Mouse (Mus musculus) bone marrow, adult 2 months (tissue): Measurements from ENCODE around the gene Slc12a5. TPM values are rescaled to one million over a fixed set of nuclear protein-coding genes. Genes with fewer than 3 reads are reported as not detected.

Source experiments
- H3K27ac ChIP-seq: fragments of 200-500 bp; 2 replicates; pipeline ENCODE4 v1.5.1; 2012; ENCODE audit warnings: low read depth, mild to moderate bottlenecking, control low read depth, inconsistent platforms, low read length; ENCODE audit not compliant: control insufficient read depth, poor library complexity, insufficient read depth
- H3K4me1 ChIP-seq: fragments of 200-500 bp; 2 replicates; pipeline ENCODE4 v1.6.1; 2011; ENCODE audit warnings: low read length; ENCODE audit not compliant: control insufficient read depth, insufficient read depth
- H3K4me3 ChIP-seq: fragments of 200-500 bp; replicated peaks from 2 replicates; pipeline ENCODE3; 2011; ENCODE audit warnings: mild to moderate bottlenecking, low read depth, low read length, control low read depth; ENCODE audit not compliant: control insufficient read depth
- CTCF ChIP-seq: fragments of 200-500 bp; IDR thresholded peaks from 2 replicates; pipeline ENCODE4 v1.5.1; 2011; ENCODE audit warnings: low read length, control low read depth; ENCODE audit not compliant: control insufficient read depth, insufficient read depth
- POLR2A ChIP-seq: fragments of 200-500 bp; IDR thresholded peaks from 2 replicates; pipeline ENCODE4 v1.6.1; 2011; ENCODE audit warnings: low read depth, mild to moderate bottlenecking, control low read depth, low read length, borderline replicate concordance; ENCODE audit not compliant: control insufficient read depth
- WGBS: fragments of 180-500 bp; shearing (Covaris S2); methylation state at CpG from one replicate; pipeline ENCODE4 v1.1.7; 2018; 5-methylcytosine and 5-hydroxymethylcytosine counted together
- polyA plus RNA-seq: library from polyadenylated mRNA; stranded (reverse); fragments of >200 nt; gene quantifications from 2 replicates; pipeline ENCODE4 v1.2.4, GENCODE M21; 2011; ENCODE audit warnings: low replicate concordance; ENCODE audit not compliant: missing spikeins, insufficient read depth, insufficient read length

The Slc12a5 gene
- polyA plus RNA-seq, 1 experiment: 5.1 TPM

- no peak overlapping the region for H3K27ac ChIP-seq
- H3K4me1 ChIP-seq: no peaks in the 10 kb centered on the region
- no peak overlapping the region for H3K4me3 ChIP-seq
- TF ChIP-seq POLR2A (no peak), CTCF (no peak)
- WGBS: 25% methylated on average over 7 of the region's 7 CpGs
Observed at GRCm38 (mm10) chr2:164979749-164980148, 19.1 kb downstream of the Slc12a5 start.

GRCm38 (mm10) chr2:164985962-164986361 is 25.4 kb downstream of the Slc12a5 start:
- no peaks in the 10 kb centered on the region for H3K4me1 ChIP-seq
- H3K4me3 ChIP-seq: no peak overlapping the region
- 75% methylated on average over 6 of the region's 6 CpGs for WGBS
- TF ChIP-seq POLR2A (no peak), CTCF (no peak)
- H3K27ac ChIP-seq: no peak overlapping the region

- TF ChIP-seq POLR2A (no peak), CTCF (no peak)
- 75% methylated on average over 14 of the region's 14 CpGs for WGBS
- Histone ChIP-seq H3K27ac (no peak overlapping the region), H3K4me3 (no peak overlapping the region), H3K4me1 (no peaks in the 10 kb centered on the region)
Observed at GRCm38 (mm10) chr2:164986371-164987027, 25.9 kb downstream of the Slc12a5 start.

GRCm38 (mm10) chr2:164988777-164989176 is 28.2 kb downstream of the Slc12a5 start:
- WGBS: 51% methylated on average over 13 of the region's 13 CpGs
- Histone ChIP-seq H3K4me3 (no peak overlapping the region), H3K27ac (no peak overlapping the region), H3K4me1 (no peaks in the 10 kb centered on the region)
- no peak for TF ChIP-seq POLR2A
- TF ChIP-seq CTCF: no peak

- Histone ChIP-seq H3K4me1 (no peaks in the 10 kb centered on the region), H3K27ac (no peak overlapping the region), H3K4me3 (no peak overlapping the region)
- WGBS: 68% methylated on average over 3 of the region's 3 CpGs
- TF ChIP-seq CTCF (no peak), POLR2A (no peak)
Observed at GRCm38 (mm10) chr2:164991111-164991510, 30.5 kb downstream of the Slc12a5 start.

GRCm38 (mm10) chr2:164991808-164992207 is 31.2 kb downstream of the Slc12a5 start:
- TF ChIP-seq CTCF: no peak
- no peak for TF ChIP-seq POLR2A
- H3K4me3 ChIP-seq: no peak overlapping the region
- no peak overlapping the region for H3K27ac ChIP-seq
- 33% methylated on average over 10 of the region's 10 CpGs for WGBS
- no peaks in the 10 kb centered on the region for H3K4me1 ChIP-seq

GRCm38 (mm10) chr2:164994156-164994555 is 33.6 kb downstream of the Slc12a5 start:
- TF ChIP-seq CTCF: no peak
- no peak for TF ChIP-seq POLR2A
- no peak overlapping the region for H3K4me3 ChIP-seq
- WGBS: 85% methylated on average over 11 of the region's 11 CpGs
- no peak overlapping the region for H3K27ac ChIP-seq
- H3K4me1 ChIP-seq: no peaks in the 10 kb centered on the region

GRCm38 (mm10) chr2:164994659-164995428 is 34.2 kb downstream of the Slc12a5 start:
- Histone ChIP-seq H3K27ac (no peak overlapping the region), H3K4me3 (no peak overlapping the region), H3K4me1 (no peaks in the 10 kb centered on the region)
- WGBS: 63% methylated on average over 21 of the region's 21 CpGs
- TF ChIP-seq POLR2A: no peak
